Mouse (Mus musculus): Measurements from ENCODE around the gene Mybphl.

Mybphl gene

DNA sequence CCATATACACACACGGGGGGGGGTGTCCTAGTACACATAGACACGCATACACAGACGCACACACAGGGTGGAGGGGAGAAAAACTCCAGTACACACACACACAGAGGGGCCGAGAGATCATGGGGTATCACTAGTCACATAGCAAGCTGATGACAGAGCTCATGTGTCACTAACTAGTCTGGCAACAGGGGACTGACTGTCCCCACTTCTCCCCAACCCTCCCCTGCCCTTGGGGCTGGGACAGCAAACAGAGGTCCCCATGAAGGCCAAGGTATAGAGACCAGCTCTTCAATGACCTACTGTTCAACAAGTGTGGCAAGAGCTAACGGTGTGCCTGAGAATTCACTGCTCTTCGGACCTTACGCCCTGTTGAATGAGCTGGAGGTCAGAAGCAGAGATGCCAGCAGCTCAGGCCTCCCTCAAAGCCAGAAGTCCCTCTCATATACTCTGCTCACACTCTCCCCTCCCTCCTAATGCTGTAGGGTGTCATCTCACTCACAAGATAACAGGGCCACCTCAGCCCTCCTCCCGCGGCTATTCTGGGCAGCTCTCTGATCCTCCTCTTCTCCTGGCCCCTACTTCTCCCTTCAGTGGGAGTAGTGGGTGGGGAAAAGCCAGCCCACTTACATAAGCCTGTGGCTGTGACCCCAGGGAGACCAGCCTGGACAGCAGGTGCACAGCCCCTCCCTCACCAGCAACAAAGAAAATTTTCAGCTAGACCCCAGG, at the start of gene Mybphl:
Gene Mybphl (plus strand): TSS at position 642 of the 726 bp plus-strand sequence.
- DNase-seq (ENCODE audit: low read depth, low spot score), result no peak

- no peak for DNase-seq (ENCODE audit: low read depth, low spot score)
Measured at GRCm38 (mm10) chr3:108318517-108318916, 46.2 kb upstream of the Mybphl start.

- no peak for DNase-seq (ENCODE audit: low read depth, low spot score)
Measured at GRCm38 (mm10) chr3:108321671-108322070, 43.0 kb upstream of the Mybphl start.

GRCm38 (mm10) chr3:108322136-108322535, 42.6 kb upstream of the Mybphl start:
- no peak for DNase-seq (ENCODE audit: low read depth, low spot score)

- no peak for DNase-seq (ENCODE audit: low read depth, low spot score)
Measured at GRCm38 (mm10) chr3:108322962-108323361, 41.7 kb upstream of the Mybphl start.

- no peak for DNase-seq (ENCODE audit: low read depth, low spot score)
Measured at GRCm38 (mm10) chr3:108324837-108325236, 39.9 kb upstream of the Mybphl start.

- no peak for DNase-seq (ENCODE audit: low read depth, low spot score)
Measured at GRCm38 (mm10) chr3:108325521-108325920, 39.2 kb upstream of the Mybphl start.

DNA sequence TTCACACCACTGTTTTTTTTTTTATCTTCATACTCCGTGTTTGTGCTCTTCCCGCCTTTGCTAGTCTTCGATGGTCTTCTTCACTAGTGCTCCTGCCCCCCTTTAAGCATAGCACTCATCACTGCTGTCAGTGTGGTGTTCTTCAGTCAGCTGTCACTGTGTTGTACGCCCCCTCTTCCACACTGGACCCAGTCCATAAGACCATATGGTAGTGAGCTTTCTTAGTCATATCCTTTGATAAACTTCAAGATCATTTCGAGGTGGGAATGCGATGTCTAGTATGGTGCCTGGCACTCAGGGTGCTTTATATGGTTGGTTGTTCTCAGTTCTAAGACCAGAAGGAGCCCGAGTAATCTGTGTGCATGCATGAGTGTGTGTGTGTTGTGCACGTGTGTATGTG, 37.4 kb upstream of the Mybphl start:
- DNase-seq (ENCODE audit: low read depth, low spot score), result no peak

DNA sequence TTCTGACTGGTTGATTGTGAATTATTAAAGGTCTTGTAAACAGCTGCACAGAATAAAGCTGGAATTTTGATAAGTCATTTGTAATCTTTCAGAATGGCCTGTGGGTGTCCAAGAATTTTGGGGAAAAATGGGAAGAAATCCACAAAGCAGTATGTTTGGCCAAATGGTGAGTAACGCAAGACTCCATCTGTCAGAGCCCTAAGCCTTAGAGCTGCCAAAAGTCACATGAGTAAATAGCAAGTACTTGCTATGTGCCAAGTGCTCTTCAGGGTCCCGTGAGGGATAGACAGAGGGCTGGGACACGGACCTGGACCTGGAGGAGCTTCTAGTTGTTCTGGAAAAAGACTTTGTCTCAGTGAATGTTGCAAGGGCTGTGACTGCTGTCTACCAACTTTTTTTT, 36.8 kb upstream of the Mybphl start:
- DNase-seq (ENCODE audit: low read depth, low spot score), result no peak

- DNase-seq (ENCODE audit: low read depth, low spot score), result no peak
Measured at GRCm38 (mm10) chr3:108328441-108328841, 36.3 kb upstream of the Mybphl start.

DNA sequence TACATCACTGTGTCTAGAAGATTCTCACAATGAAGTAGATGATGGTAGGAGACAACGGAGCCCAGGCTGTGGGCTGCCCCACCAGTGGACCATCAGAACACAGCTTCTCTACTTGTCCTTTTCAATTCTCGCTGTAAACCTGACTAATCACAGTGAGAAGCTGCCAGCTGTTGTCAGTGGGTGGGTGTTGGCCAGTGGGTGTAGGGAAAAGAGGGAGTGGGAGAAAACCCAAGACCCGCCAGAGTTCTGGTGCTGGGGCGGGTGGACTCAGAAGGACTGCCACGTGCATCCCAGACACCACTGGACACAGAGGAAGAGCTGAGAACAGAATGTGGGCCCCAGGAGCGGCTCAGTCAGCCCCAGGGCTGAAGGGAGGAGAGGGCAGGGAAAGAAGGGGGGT, 33.9 kb upstream of the Mybphl start:
- DNase-seq (ENCODE audit: low read depth, low spot score), result no peak

DNA sequence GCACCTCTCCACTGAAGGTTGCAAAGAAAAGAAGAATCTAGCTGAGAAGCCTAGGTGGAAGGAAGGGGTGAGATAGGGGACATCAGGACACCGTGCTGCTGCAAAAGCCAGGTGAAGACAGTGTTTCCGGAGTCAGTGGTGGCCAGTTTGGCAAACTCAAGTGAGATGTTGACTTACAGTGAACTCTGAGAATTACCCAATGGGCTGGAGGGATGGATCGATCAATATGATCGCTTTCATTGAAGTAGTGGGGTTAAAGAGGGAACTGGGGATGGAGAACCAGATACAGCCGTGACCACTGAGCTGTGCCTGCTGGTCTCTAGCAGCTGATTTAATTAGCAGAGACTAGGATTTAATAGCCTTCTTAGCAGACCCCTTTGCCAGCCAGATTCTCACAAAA, 27.8 kb upstream of the Mybphl start:
- DNase-seq (ENCODE audit: low read depth, low spot score), result no peak

- DNase-seq (ENCODE audit: low read depth, low spot score), result no peak
Measured at GRCm38 (mm10) chr3:108341040-108341439, 23.7 kb upstream of the Mybphl start.

- DNase-seq (ENCODE audit: low read depth, low spot score), result no peak
Measured at GRCm38 (mm10) chr3:108342185-108342584, 22.5 kb upstream of the Mybphl start.

DNA sequence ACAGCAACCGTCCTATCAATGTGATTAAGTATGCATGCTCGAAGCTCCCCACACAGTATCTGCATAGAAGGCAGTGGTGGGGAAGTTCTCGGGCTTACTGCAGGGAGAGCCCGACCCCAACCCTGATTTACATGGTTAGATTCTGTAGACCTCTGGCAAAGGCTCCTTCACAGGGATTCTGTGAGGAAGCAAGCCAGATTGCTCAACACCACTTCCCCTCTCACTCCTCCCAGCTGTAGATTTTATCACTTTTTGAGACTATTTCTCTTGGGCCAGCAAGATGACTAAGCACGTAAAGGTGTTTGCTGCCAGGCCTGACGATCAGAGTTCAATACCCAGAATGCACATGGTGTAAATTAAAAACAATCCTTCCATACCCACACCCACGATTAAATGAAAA, 18.9 kb upstream of the Mybphl start:
- DNase-seq (ENCODE audit: low read depth, low spot score), result no peak

DNA sequence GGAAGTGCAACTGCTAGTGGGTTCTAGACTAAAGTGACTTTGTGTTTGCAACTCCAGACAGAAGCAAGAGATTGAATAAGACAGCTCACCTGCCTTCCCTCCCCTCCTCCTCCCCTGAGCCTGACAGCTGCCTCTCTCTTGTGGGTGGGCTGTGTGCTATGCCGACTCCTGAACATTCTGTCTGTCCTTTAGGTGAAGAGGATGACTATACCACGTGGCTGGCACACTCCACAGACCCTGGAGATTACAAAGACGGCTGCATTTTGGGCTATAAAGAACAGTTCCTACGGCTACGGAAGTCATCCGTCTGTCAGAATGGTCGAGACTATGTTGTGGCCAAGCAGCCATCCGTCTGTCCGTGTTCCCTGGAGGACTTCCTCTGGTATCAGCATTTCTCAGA, 16.3 kb upstream of the Mybphl start:
- no peak for DNase-seq (ENCODE audit: low read depth, low spot score)

GRCm38 (mm10) chr3:108355245-108355644, 9.5 kb upstream of the Mybphl start:
- no peak for DNase-seq (ENCODE audit: low read depth, low spot score)

DNA sequence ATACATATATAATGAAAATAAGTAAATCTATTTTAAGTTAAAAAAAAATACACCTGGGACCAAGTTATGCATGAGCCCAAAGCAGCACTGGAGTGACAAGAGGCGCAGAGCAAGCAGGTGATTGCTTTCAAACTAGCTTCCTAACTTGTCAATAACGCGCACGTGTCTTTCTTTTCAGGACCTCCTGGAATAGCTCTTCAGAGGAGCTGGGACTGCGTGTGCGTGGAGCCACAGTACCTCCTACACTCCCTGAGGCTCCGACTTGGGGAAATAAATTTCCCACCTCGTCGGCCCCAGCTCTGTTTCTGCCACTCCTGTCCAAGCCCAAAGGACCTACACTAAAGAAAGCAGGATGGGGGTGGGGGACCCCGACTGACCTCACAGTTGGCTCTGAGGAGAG, 7.7 kb upstream of the Mybphl start:
- DNase-seq (ENCODE audit: low read depth, low spot score), result no peak

DNA sequence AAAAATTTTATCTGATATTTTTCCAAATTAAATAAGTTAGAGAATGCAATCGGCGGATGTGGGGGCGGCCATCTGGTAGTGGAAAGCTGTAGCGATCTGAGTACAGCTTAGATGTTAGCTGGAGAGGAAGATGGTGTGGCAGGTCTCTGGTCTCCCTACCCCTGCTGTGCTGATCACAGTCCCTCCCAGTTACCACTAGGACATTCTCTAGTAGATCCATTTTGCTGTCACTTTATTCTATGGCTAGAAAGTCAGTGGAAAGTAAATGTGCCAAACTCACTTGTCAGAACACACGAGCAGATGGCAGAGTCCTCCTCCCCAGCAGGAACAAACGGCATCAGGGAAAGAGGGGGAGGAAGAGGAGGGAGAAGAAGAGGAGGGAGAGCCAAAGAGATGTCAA, 6.3 kb upstream of the Mybphl start:
- DNase-seq (ENCODE audit: low read depth, low spot score), result no peak

DNA sequence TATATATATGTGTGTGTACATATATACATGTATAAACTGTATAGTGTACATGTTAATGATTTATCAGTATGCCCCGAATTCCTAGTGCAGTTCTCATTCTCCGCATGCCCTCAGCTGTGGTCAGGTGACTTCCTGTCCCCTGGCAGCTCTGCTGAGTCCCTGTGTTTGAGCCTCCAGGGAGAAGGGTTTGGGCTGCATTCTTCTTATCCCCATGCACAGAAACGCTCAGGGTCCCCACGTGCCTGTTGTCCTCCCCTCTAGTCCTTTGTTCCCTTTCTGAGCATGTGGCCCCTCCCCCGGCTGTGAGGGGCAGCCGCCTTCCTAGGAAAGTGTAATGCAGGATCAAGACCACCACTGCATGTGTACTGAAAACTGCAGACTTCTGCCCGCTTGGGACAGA, 3.8 kb upstream of the Mybphl start:
- no peak for DNase-seq (ENCODE audit: low read depth, low spot score)

GRCm38 (mm10) chr3:108363626-108364025, 1.1 kb upstream of the Mybphl start:
- DNase-seq (ENCODE audit: low read depth, low spot score), result no peak

DNA sequence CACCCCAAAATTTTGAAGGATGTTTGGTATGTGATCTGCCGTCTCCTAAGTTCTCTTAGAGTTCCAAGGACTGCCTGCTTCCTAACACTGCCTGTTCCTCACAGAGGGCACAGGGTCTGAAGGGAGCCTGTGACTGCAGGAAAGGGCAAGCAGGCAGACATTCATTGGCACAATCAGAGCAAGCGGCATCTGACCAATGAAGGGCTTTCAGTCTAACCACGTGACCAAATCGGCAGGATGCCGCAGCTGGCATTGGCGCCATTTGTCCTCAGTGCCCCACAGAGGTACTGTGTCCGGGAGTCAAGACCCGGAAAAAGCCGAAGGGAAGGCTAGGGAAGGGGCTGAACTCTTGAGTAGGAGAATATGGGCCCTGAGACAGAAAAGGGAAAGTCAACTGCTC, 2.5 kb downstream of the Mybphl start:
- DNase-seq (ENCODE audit: low read depth, low spot score), result no peak

GRCm38 (mm10) chr3:108367828-108368227, 3.1 kb downstream of the Mybphl start:
- DNase-seq (ENCODE audit: low read depth, low spot score), result no peak

GRCm38 (mm10) chr3:108368721-108369120, 4.0 kb downstream of the Mybphl start:
- no peak for DNase-seq (ENCODE audit: low read depth, low spot score)

Measured in WW6 (cell line).